Mouse (Mus musculus): Measurements from ENCODE around the gene Gm48551. TPM values are rescaled to one million over a fixed set of nuclear protein-coding genes. Genes with fewer than 3 reads are reported as not detected.

Gene Gm48551
- total RNA-seq, 2 experiments from 2014 or later = 1.7 to 1.8 TPM

- DNase-seq (ENCODE audit: low spot score in 2 of 2) = no peak
Measured at GRCm38 (mm10) chr10:81417227-81418215, 33.3 kb downstream of the Gm48551 start.

GRCm38 (mm10) chr10:81418216-81419070, 34.2 kb downstream of the Gm48551 start:
- DNase-seq (ENCODE audit: low spot score in 2 of 2) = no peak

GRCm38 (mm10) chr10:81419111-81419928, 35.1 kb downstream of the Gm48551 start:
- peak in 1 of 2 experiments; percentile 1 for DNase-seq (ENCODE audit: low spot score in 2 of 2)

GRCm38 (mm10) chr10:81420191-81420767, 36.0 kb downstream of the Gm48551 start:
- DNase-seq (ENCODE audit: low spot score in 2 of 2) = peak in 1 of 2 experiments; percentile 6

GRCm38 (mm10) chr10:81421041-81421796, 37.0 kb downstream of the Gm48551 start:
- peak; percentile 2 for DNase-seq (ENCODE audit: low spot score in 2 of 2)

- DNase-seq (ENCODE audit: low spot score in 2 of 2) = peak; percentile 3 to 6
Measured at GRCm38 (mm10) chr10:81421797-81422100, 37.5 kb downstream of the Gm48551 start.

GRCm38 (mm10) chr10:81422191-81422590, 37.9 kb downstream of the Gm48551 start:
- peak; percentile 2 to 3 for DNase-seq (ENCODE audit: low spot score in 2 of 2)

GRCm38 (mm10) chr10:81422661-81423217, 38.5 kb downstream of the Gm48551 start:
- peak in 1 of 2 experiments; percentile 2 for DNase-seq (ENCODE audit: low spot score in 2 of 2)

GRCm38 (mm10) chr10:81423476-81424245, 39.4 kb downstream of the Gm48551 start:
- peak in 1 of 2 experiments; percentile 2 for DNase-seq (ENCODE audit: low spot score in 2 of 2)

GRCm38 (mm10) chr10:81424246-81425051, 40.2 kb downstream of the Gm48551 start:
- peak; percentile 24 to 33 for DNase-seq (ENCODE audit: low spot score in 2 of 2)

GRCm38 (mm10) chr10:81425236-81425850, 41.1 kb downstream of the Gm48551 start:
- DNase-seq (ENCODE audit: low spot score in 2 of 2) = peak; percentile 7 to 10

- DNase-seq (ENCODE audit: low spot score in 2 of 2) = peak; percentile 4 to 9
Measured at GRCm38 (mm10) chr10:81426081-81426671, 41.9 kb downstream of the Gm48551 start.

- DNase-seq (ENCODE audit: low spot score in 2 of 2) = peak; percentile 30 to 53
Measured at GRCm38 (mm10) chr10:81426897-81427296, 42.6 kb downstream of the Gm48551 start.

- DNase-seq (ENCODE audit: low spot score in 2 of 2) = no peak
Measured at GRCm38 (mm10) chr10:81427327-81427726, 43.1 kb downstream of the Gm48551 start.

GRCm38 (mm10) chr10:81427804-81428506, 43.7 kb downstream of the Gm48551 start:
- peak in 1 of 2 experiments; percentile 4 for DNase-seq (ENCODE audit: low spot score in 2 of 2)

- DNase-seq (ENCODE audit: low spot score in 2 of 2) = no peak
Measured at GRCm38 (mm10) chr10:81428507-81428870, 44.2 kb downstream of the Gm48551 start.
